Mouse (Mus musculus) embryonic facial prominence, embryonic 11.5 days (tissue): ENCODE measurements around the gene Bahcc1. TPM values are rescaled to one million over a fixed set of nuclear protein-coding genes. Genes with fewer than 3 reads are reported as not detected.

ENCODE experiments used
- ATAC-seq: fragments of 200-750 bp; cut with Nextera tagmentation; replicated peaks from 2 replicates; pipeline ENCODE4 v1.8.0; 2017; ENCODE audit warnings: low read depth; ENCODE audit not compliant: insufficient number of reproducible peaks, low FRiP score, low TSS enrichment
- DNase-seq: peaks from one replicate; pipeline ENCODE4 v3.0.0-alpha.2; 2015; ENCODE audit warnings: low spot score
- H3K27ac ChIP-seq: fragments of 300-500 bp; sonication (generic); replicated peaks from 2 replicates; pipeline ENCODE4 v1.5.1; 2014; ENCODE audit warnings: mild to moderate bottlenecking, low read depth, low read length, control low read depth
- H3K27me3 ChIP-seq: fragments of 300-500 bp; sonication (generic); 2 replicates; pipeline ENCODE4 v1.6.1; 2014; ENCODE audit warnings: mild to moderate bottlenecking, low read length, moderate library complexity, mixed read lengths; ENCODE audit not compliant: control insufficient read depth, insufficient read depth
- H3K36me3 ChIP-seq: fragments of 300-500 bp; sonication (generic); replicated peaks from 2 replicates; pipeline ENCODE4 v1.6.1; 2014; ENCODE audit warnings: low read depth, mild to moderate bottlenecking, low read length, moderate library complexity, mixed read lengths; ENCODE audit not compliant: control insufficient read depth, insufficient read depth
- H3K4me1 ChIP-seq: fragments of 300-500 bp; sonication (generic); 2 replicates; pipeline ENCODE4 v1.6.1; 2014; ENCODE audit warnings: low read length, mixed read lengths; ENCODE audit not compliant: control insufficient read depth, insufficient read depth
- H3K4me2 ChIP-seq: fragments of 300-500 bp; sonication (generic); 2 replicates; pipeline ENCODE4 v1.6.1; 2014; ENCODE audit warnings: low read depth, mild to moderate bottlenecking, control low read depth, low read length, moderate library complexity
- H3K4me3 ChIP-seq: fragments of 300-500 bp; sonication (generic); 2 replicates; pipeline ENCODE4 v1.5.1; 2014; ENCODE audit warnings: low read depth, low read length, control low read depth
- H3K9ac ChIP-seq: fragments of 300-500 bp; sonication (generic); replicated peaks from 2 replicates; pipeline ENCODE4 v1.6.1; 2014; ENCODE audit warnings: mild to moderate bottlenecking, control low read depth, low read length
- H3K9me3 ChIP-seq: fragments of 300-500 bp; sonication (generic); replicated peaks from 2 replicates; pipeline ENCODE4 v1.6.1; 2016; ENCODE audit warnings: mild to moderate bottlenecking, low read length, inconsistent platforms, mixed read lengths; ENCODE audit not compliant: control insufficient read depth
- WGBS: fragments of 180-500 bp; shearing (Covaris S2); extraction: QIAGEN DNeasy Blood & Tissue Kit; methylation state at CpG from one replicate; pipeline ENCODE4 v1.1.7; 2014; 5-methylcytosine and 5-hydroxymethylcytosine counted together
- polyA plus RNA-seq: library from polyadenylated mRNA; unstranded; fragments of >200 nt; fragmentation: Nextera tagmentation; extraction: Ambion mirVana; gene quantifications from 2 replicates; pipeline ENCODE4 v1.2.1, GENCODE M21; 2014

The Bahcc1 gene
- polyA plus RNA-seq, 1 experiment from 2014 or later = 13.5 TPM

- H3K4me1 ChIP-seq = peaks cover 28% of the 10 kb centered on the region
- H3K36me3 ChIP-seq = no peaks in the 10 kb centered on the region
- H3K27ac ChIP-seq = no peak overlapping the region
- H3K9ac ChIP-seq = no peak overlapping the region
- WGBS = 8% methylated on average over 19 of the region's 19 CpGs
- no peaks in the 10 kb centered on the region for H3K9me3 ChIP-seq
- H3K27me3 ChIP-seq = no peaks in the 10 kb centered on the region
- no peak overlapping the region for H3K4me2 ChIP-seq
- no peak overlapping the region for H3K4me3 ChIP-seq
- DNase-seq (peak; percentile 96), ATAC-seq (no peak)
These were observed 75.1 kb downstream of the Bahcc1 start for GRCm38 (mm10) chr11:120307566-120308430.

DNA sequence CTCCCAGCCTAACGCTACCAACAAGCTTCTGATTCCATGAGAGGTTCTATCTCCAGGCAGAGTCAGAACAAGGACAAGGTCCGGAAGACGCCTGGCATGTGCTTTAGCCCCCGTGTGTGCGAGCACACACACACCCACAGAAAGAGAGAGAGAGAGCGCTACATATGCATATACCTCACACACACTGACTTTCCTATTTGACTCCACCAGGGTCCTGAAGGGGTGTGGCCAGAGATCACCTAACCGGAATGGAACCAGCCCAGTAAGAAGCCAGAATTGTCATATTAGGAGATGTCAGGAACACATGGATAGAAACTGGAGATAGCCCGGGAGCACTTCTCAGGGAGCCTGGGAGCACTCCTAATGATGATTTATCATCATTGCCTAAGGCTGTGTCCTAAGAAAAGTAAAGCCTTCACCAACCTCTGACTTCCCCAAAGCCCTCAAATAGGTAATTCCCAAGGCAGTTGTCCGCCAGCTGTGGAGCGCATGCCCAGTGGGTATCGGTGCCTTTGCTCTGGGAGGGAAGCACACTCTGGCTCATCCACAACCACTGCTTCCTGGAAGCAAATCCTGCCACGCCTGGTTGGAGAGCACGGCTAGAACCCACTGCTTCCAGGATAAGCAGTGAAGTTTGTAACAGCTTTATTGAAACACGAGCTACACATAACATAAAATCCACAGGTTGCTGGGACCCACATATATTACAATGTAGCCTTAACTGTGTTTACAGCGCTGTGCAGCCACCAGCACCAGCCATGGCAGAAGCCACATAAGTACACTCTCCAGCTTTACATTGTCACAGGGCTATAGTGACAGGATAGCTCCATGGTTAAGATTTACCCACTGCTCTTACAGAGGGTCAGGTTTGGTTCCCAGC is 75.9 kb downstream of the Bahcc1 start:
- H3K4me1 ChIP-seq = peaks cover 28% of the 10 kb centered on the region
- H3K27me3 ChIP-seq = no peaks in the 10 kb centered on the region
- no peak overlapping the region for H3K4me3 ChIP-seq
- H3K36me3 ChIP-seq = no peaks in the 10 kb centered on the region
- no peak for ATAC-seq
- DNase-seq = no peak
- H3K9ac ChIP-seq = no peak overlapping the region
- WGBS = 52% methylated on average over 15 of the region's 15 CpGs
- H3K27ac ChIP-seq = no peak overlapping the region
- H3K4me2 ChIP-seq = no peak overlapping the region
- no peaks in the 10 kb centered on the region for H3K9me3 ChIP-seq

DNA sequence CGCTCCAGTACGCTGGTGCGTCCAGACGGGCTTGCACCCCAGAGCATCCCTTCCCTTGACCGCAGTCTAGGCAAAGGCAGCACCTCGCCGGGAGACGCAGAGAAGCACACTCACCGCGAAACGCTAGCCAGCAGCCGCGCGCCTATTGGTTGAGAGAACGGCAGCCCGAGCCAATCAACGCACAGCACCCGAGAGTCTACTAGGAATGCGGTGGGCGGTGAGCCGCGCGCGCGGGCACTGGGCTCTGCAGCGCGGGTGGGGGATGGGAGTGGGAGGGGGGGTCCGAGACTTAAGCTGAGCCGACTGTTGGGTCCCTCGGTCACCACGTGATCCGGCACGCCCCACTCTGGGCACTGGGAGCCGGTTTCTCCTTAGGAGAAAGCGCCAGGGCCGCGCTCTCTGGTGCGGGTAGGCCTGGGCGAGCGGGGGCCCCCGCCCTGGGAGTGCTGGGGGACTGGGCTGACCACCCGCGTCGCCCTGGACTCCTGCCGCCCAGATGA is 78.1 kb downstream of the Bahcc1 start:
- peak overlapping the region; percentile 33 for H3K4me3 ChIP-seq
- peaks cover 25% of the 10 kb centered on the region for H3K4me1 ChIP-seq
- 4% methylated on average over 42 of the region's 45 CpGs for WGBS
- H3K4me2 ChIP-seq = peak overlapping the region; percentile 65
- peak overlapping the region; percentile 85 for H3K27ac ChIP-seq
- DNase-seq (peak; percentile 99), ATAC-seq (peak; percentile 86)
- H3K9ac ChIP-seq = peak overlapping the region; percentile 59
- no peaks in the 10 kb centered on the region for H3K9me3 ChIP-seq
- H3K36me3 ChIP-seq = no peaks in the 10 kb centered on the region
- H3K27me3 ChIP-seq = no peaks in the 10 kb centered on the region

- 45% methylated on average over 10 of the region's 10 CpGs for WGBS
- H3K27ac ChIP-seq = peak overlapping the region; percentile 85
- H3K36me3 ChIP-seq = no peaks in the 10 kb centered on the region
- ATAC-seq = no peak
- H3K9me3 ChIP-seq = no peaks in the 10 kb centered on the region
- no peak for DNase-seq
- peak overlapping the region; percentile 59 for H3K9ac ChIP-seq
- H3K4me3 ChIP-seq = peak overlapping the region; percentile 33
- peaks cover 18% of the 10 kb centered on the region for H3K4me1 ChIP-seq
- H3K27me3 ChIP-seq = no peaks in the 10 kb centered on the region
- H3K4me2 ChIP-seq = peak overlapping the region; percentile 65
These were observed 78.8 kb downstream of the Bahcc1 start for GRCm38 (mm10) chr11:120311561-120311960.

DNA sequence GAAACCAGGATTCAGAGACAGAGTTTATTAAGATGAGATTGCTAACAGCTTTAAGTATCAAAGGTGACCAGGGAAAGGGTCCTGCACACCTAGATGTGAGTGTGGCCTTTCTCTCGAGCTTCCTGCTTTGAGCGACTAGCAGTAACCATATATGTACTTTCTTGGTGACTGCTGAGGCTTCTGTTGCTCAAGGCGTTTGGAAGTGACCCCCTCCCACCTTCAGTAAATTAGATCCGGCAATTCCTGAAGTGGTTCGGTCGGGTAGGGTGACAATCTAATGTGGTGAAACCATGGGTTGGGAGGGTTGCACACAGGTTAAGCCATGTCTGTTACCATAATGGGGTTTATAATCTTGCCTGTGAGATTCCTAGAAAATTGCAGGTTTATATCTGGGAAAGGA is 79.3 kb downstream of the Bahcc1 start:
- H3K4me1 ChIP-seq = peaks cover 17% of the 10 kb centered on the region

DNA sequence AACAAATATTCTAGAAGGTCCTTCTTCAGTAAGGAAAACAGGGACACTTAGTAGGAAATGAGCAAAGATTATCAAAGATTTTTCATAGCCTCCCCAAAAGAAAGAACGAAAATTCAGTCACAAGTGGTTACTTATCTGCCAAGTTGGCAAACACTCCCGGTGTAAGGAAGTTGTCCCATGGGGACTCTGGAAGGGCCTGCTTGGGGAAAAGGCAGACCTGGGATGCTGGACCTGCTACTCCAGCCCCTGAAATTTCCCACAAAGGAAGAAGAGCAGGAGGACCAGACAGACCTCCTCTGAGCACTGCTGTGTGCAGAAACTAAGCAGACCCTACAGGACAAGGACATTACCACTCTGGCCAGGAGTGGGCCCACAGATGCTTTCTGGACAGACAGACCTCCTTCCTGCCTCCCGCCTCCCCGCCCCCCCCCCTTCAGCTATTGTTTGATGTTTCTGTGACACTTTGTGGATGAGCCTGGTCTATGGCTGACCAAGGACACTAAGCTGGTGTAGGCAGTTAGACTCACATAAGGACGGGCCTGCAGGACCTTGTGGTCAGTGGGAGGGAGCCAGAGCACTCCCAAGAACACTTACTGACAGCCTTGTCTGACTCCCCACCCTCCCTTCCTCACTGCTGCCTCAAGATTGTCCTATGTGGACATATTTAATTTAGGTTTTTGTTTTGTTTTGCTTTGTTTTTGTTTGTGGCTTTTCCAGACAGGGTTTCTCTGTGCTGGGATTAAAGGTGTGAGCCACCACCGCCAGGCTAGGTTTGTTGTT is 81.3 kb downstream of the Bahcc1 start:
- WGBS = 53% methylated on average over 6 of the region's 6 CpGs
- ATAC-seq (no peak), DNase-seq (no peak)
- peaks cover 13% of the 10 kb centered on the region for H3K4me1 ChIP-seq
- no peaks in the 10 kb centered on the region for H3K27me3 ChIP-seq
- no peaks in the 10 kb centered on the region for H3K9me3 ChIP-seq
- H3K4me2 ChIP-seq = no peak overlapping the region; the same call in 1 of the 2 replicates
- no peak overlapping the region for H3K4me3 ChIP-seq
- H3K27ac ChIP-seq = no peak overlapping the region
- no peaks in the 10 kb centered on the region for H3K36me3 ChIP-seq
- H3K9ac ChIP-seq = no peak overlapping the region

More for the DNA sequence above, 79.3 kb downstream of the Bahcc1 start:
- Histone ChIP-seq H3K27ac (peak overlapping the region; percentile 85; the same call in 1 of the 2 replicates), H3K4me3 (no peak overlapping the region), H3K27me3 (no peaks in the 10 kb centered on the region), H3K36me3 (no peaks in the 10 kb centered on the region), H3K9me3 (no peaks in the 10 kb centered on the region), H3K9ac (no peak overlapping the region; the same call in 1 of the 2 replicates), H3K4me2 (no peak overlapping the region)
- no peak for ATAC-seq
- WGBS = 53% methylated on average over 6 of the region's 6 CpGs
- no peak for DNase-seq

DNA sequence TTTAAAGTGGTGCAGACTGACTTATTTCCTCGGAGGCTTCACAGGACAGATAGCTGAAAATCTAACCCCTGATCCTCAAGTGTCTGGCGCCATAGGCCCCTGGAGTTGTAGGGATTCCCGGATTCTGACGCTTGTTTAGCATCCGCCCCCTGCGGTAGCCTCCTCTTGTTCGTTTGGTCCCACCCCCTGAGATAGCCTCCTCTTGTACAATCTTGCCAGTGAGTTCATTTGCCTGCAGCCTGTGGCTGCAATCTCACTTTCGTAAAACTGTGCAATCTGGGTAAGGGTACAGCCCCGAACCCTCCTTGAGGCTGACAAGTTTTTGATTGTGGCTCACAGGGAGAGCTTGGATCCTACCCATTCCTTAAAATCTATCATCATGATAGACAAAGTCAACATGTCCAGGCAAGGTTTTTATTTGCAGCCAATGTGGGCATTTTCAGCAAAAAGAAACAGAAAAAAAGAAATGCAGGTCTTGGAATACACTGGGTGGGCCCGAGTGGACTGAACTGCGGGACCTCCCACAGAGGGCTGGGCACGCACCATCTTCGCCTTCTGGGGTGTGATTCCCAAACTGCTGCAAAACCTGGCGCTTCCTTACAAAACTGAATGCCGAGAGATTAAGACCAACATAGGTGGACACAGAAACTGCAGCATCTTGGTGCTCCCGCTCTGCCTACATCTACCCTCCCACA is 82.1 kb downstream of the Bahcc1 start:
- ATAC-seq = no peak
- H3K36me3 ChIP-seq = no peaks in the 10 kb centered on the region
- peak overlapping the region; percentile 95 for H3K27ac ChIP-seq
- H3K9me3 ChIP-seq = no peaks in the 10 kb centered on the region
- no peak overlapping the region for H3K4me3 ChIP-seq
- WGBS = 42% methylated on average over 16 of the region's 16 CpGs
- no peak for DNase-seq
- peaks cover 13% of the 10 kb centered on the region for H3K4me1 ChIP-seq
- H3K27me3 ChIP-seq = no peaks in the 10 kb centered on the region
- peak overlapping the region; percentile 78 for H3K4me2 ChIP-seq
- peak overlapping the region; percentile 19; the same call in 1 of the 2 replicates for H3K9ac ChIP-seq
